Mouse (Mus musculus): Measurements from ENCODE around the gene Fam24a. TPM values are rescaled to one million over a fixed set of nuclear protein-coding genes. Genes with fewer than 3 reads are reported as not detected.

Fam24a gene
- total RNA-seq (2014; rRNA removed; ENCODE audit: low replicate concordance) (not detected in 2 replicates), polyA plus RNA-seq (2015; fragmentation: Nextera tagmentation; extraction: Ambion mirVana) (not detected in 2 replicates)

DNA sequence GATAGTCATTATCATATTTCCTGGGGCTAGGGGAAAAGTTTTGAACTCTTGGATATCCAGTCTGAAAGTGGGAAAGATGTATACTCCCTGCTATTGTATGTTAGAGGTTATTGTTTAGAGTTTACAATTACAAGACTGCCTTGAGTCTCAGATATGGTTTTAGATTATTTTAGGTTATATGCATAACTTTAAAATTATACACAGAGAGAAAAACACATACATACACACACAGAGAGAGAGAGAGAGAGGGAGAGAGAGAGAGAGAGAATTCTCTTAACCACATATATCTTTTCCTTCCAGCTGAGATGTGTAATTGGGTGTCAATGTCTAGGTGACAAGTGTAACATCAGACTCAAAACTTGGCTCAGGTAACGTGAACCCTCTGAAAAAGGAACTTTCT lies at the start of gene Fam24a:
Gene Fam24a, plus strand, starts transcription at position 301 of the 400 bp plus-strand sequence.
- ATAC-seq (ENCODE audit: insufficient read depth, low read depth) = no peak
- no peak for TF ChIP-seq EP300 (IDR thresholded peaks at IDR 0.05; ENCODE audit: low read depth)
- no peak for TF ChIP-seq CTCF (IDR thresholded peaks at IDR 0.05; ENCODE audit: low read depth)
- DNase-seq (ENCODE audit: low spot score) = no peak
- Histone ChIP-seq H3K9ac (replicated peaks; ENCODE audit: low read depth, low read length) (no peak within 1 kb of the TSS), H3K27ac (ENCODE audit: low read depth) (no peak within 1 kb of the TSS), H3K4me1 (ENCODE audit: control insufficient read depth, insufficient read depth) (no peaks in the 10 kb centered on the region), H3K9me3 (replicated peaks; ENCODE audit: control insufficient read depth, low read length) (no peaks in the 10 kb centered on the region), H3K27me3 (ENCODE audit: control insufficient read depth, insufficient read depth, low read length) (no peaks in the 10 kb centered on the region), H3K36me3 (replicated peaks; ENCODE audit: control insufficient read depth, insufficient read depth, low read length) (no peaks in the 10 kb centered on the region), H3K4me3 (ENCODE audit: low read depth, low read length) (no peak within 1 kb of the TSS), H3K4me2 (ENCODE audit: low read depth, low read length) (no peak within 1 kb of the TSS)
- WGBS = 53% methylated on average over 1 of the region's 1 CpGs

DNA sequence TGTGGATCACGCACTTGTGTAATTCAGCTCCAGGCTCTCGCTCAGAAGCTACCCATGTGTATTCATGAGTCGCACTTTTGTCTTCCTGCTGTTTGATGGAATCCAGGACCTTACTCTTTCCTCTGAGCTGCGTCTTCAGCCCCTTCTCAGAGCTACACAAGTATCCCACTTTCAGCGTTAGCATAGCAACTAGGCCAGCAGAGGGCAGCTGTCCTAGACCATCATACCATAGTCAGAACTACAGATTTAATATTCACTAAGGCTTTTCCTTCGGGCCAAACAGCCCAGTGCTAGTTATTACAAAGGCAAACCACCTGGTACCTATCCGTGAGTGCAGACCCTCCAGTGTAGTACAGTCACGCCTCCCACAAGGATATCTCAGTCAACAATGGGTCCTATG lies 36.5 kb upstream of the Fam24a start:
- no peak for TF ChIP-seq EP300 (IDR thresholded peaks at IDR 0.05; ENCODE audit: low read depth)
- TF ChIP-seq CTCF (IDR thresholded peaks at IDR 0.05; ENCODE audit: low read depth) = peak; percentile 15; the same call in 1 of the 2 replicates
- ATAC-seq (ENCODE audit: insufficient read depth, low read depth) = no peak
- WGBS = 60% methylated on average over 8 of the region's 8 CpGs
- no peak overlapping the region for H3K4me2 ChIP-seq (ENCODE audit: low read depth, low read length)
- DNase-seq (ENCODE audit: low spot score) = no peak
- no peaks in the 10 kb centered on the region for H3K36me3 ChIP-seq (replicated peaks; ENCODE audit: control insufficient read depth, insufficient read depth, low read length)
- H3K4me3 ChIP-seq (ENCODE audit: low read depth, low read length) = no peak overlapping the region
- no peaks in the 10 kb centered on the region for H3K27me3 ChIP-seq (ENCODE audit: control insufficient read depth, insufficient read depth, low read length)
- H3K9me3 ChIP-seq (replicated peaks; ENCODE audit: control insufficient read depth, low read length) = no peaks in the 10 kb centered on the region
- H3K27ac ChIP-seq (ENCODE audit: low read depth) = no peak overlapping the region
- H3K9ac ChIP-seq (replicated peaks; ENCODE audit: low read depth, low read length) = no peak overlapping the region
- no peaks in the 10 kb centered on the region for H3K4me1 ChIP-seq (ENCODE audit: control insufficient read depth, insufficient read depth)

DNA sequence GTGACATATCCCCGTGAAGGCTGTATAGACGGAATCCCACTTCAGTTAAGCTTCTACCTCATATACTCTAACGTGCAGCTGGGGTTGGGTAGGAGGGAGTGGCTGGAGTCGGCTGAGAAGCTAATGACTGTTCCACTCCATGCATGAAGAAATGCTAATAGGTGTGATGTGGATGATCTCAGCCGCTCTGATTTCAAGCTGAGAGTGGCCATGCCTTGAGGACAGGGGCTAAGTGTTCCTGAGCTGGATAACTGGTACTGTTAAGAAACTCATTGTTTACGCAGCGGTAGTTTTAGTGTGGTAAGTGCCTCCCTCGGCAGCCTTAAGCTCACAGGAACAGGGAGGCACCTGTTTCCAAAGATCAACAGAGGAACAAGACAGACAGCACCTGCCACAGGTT lies 30.3 kb upstream of the Fam24a start:
- Histone ChIP-seq H3K4me2 (ENCODE audit: low read depth, low read length) (no peak overlapping the region), H3K4me3 (ENCODE audit: low read depth, low read length) (no peak overlapping the region), H3K27me3 (ENCODE audit: control insufficient read depth, insufficient read depth, low read length) (no peaks in the 10 kb centered on the region), H3K9me3 (replicated peaks; ENCODE audit: control insufficient read depth, low read length) (no peaks in the 10 kb centered on the region), H3K9ac (replicated peaks; ENCODE audit: low read depth, low read length) (no peak overlapping the region), H3K4me1 (ENCODE audit: control insufficient read depth, insufficient read depth) (no peaks in the 10 kb centered on the region), H3K36me3 (replicated peaks; ENCODE audit: control insufficient read depth, insufficient read depth, low read length) (no peaks in the 10 kb centered on the region), H3K27ac (ENCODE audit: low read depth) (no peak overlapping the region)
- 77% methylated on average over 8 of the region's 8 CpGs for WGBS
- no peak for TF ChIP-seq EP300 (IDR thresholded peaks at IDR 0.05; ENCODE audit: low read depth)
- no peak for TF ChIP-seq CTCF (IDR thresholded peaks at IDR 0.05; ENCODE audit: low read depth)
- ATAC-seq (ENCODE audit: insufficient read depth, low read depth) = no peak
- no peak for DNase-seq (ENCODE audit: low spot score)

DNA sequence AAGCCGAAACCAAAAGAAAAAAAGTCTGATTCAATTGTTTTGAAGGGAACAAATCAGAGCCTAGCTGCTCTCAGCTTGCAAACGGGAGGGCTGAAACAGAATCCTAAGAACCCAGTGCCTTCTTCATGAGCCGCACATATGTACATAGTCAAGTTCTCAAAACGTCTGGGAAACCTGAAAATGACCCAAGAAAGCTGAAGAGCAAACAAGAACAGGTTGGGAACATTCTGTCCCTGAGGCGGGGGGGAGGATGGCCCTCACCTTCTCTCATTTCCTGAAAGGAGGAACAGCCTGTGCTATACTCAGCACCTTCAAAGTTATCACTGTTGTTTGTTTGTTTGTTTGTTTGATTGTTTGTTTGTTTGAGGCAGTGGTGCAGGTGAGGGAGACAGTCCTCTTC lies 26.9 kb upstream of the Fam24a start:
- Histone ChIP-seq H3K4me2 (ENCODE audit: low read depth, low read length) (no peak overlapping the region), H3K4me3 (ENCODE audit: low read depth, low read length) (no peak overlapping the region), H3K27me3 (ENCODE audit: control insufficient read depth, insufficient read depth, low read length) (no peaks in the 10 kb centered on the region), H3K36me3 (replicated peaks; ENCODE audit: control insufficient read depth, insufficient read depth, low read length) (no peaks in the 10 kb centered on the region), H3K9ac (replicated peaks; ENCODE audit: low read depth, low read length) (no peak overlapping the region), H3K9me3 (replicated peaks; ENCODE audit: control insufficient read depth, low read length) (no peaks in the 10 kb centered on the region), H3K4me1 (ENCODE audit: control insufficient read depth, insufficient read depth) (no peaks in the 10 kb centered on the region), H3K27ac (ENCODE audit: low read depth) (no peak overlapping the region)
- ATAC-seq (ENCODE audit: insufficient read depth, low read depth) (no peak), DNase-seq (ENCODE audit: low spot score) (no peak)
- WGBS = 72% methylated on average over 5 of the region's 5 CpGs
- TF ChIP-seq EP300 (IDR thresholded peaks at IDR 0.05; ENCODE audit: low read depth) = no peak
- no peak for TF ChIP-seq CTCF (IDR thresholded peaks at IDR 0.05; ENCODE audit: low read depth)

DNA sequence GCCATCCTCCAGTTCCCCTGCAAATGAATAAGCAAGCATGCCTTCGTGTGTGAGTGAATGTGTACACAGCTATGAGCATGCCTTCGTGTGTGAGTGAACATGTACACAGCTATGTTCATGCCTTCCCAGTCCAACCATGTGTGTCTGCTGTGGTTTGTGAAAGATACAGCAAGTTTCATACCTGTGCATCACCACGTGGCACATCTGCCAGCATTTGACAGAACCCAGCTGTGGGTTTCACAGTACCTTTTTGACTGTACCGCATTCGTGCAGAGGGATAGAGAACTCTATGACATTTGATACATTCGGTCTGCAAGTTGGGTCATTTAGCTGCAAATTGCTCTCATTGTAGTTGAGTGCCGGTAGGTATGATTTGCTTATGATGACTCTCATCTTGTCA lies 19.2 kb upstream of the Fam24a start:
- no peak for DNase-seq (ENCODE audit: low spot score)
- Histone ChIP-seq H3K9me3 (replicated peaks; ENCODE audit: control insufficient read depth, low read length) (no peaks in the 10 kb centered on the region), H3K4me2 (ENCODE audit: low read depth, low read length) (no peak overlapping the region), H3K4me1 (ENCODE audit: control insufficient read depth, insufficient read depth) (peaks cover 6% of the 10 kb centered on the region; the same call in 1 of the 2 replicates), H3K4me3 (ENCODE audit: low read depth, low read length) (no peak overlapping the region), H3K27me3 (ENCODE audit: control insufficient read depth, insufficient read depth, low read length) (no peaks in the 10 kb centered on the region), H3K36me3 (replicated peaks; ENCODE audit: control insufficient read depth, insufficient read depth, low read length) (no peaks in the 10 kb centered on the region), H3K27ac (ENCODE audit: low read depth) (no peak overlapping the region), H3K9ac (replicated peaks; ENCODE audit: low read depth, low read length) (no peak overlapping the region)
- ATAC-seq (ENCODE audit: insufficient read depth, low read depth) = no peak
- no peak for TF ChIP-seq EP300 (IDR thresholded peaks at IDR 0.05; ENCODE audit: low read depth)
- TF ChIP-seq CTCF (IDR thresholded peaks at IDR 0.05; ENCODE audit: low read depth) = no peak
- WGBS = 83% methylated on average over 7 of the region's 7 CpGs

DNA sequence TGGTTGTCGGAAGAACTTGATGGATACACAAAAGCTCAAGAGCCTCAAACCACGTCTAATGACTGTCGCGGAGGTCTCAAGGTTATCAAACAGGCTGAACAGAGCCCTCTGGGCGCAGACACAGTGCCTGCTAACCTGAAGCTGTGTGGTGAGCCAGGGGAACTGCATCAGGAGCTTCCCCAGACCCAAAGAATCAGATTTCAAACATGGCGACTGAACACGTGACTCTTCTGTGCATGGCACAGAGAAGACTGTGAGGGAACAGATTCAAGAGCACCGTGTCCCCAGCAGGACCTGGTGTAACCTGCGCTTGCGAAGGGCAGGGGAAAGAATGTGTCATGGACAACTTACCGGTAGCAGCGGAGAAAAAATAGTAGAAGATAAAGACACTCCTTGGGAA lies 16.1 kb upstream of the Fam24a start:
- no peak overlapping the region for H3K4me3 ChIP-seq (ENCODE audit: low read depth, low read length)

More for the DNA sequence above, 16.1 kb upstream of the Fam24a start:
- Histone ChIP-seq H3K9me3 (replicated peaks; ENCODE audit: control insufficient read depth, low read length) (no peaks in the 10 kb centered on the region), H3K4me1 (ENCODE audit: control insufficient read depth, insufficient read depth) (peaks cover 6% of the 10 kb centered on the region; the same call in 1 of the 2 replicates), H3K4me2 (ENCODE audit: low read depth, low read length) (no peak overlapping the region), H3K9ac (replicated peaks; ENCODE audit: low read depth, low read length) (no peak overlapping the region), H3K27ac (ENCODE audit: low read depth) (no peak overlapping the region), H3K36me3 (replicated peaks; ENCODE audit: control insufficient read depth, insufficient read depth, low read length) (no peaks in the 10 kb centered on the region), H3K27me3 (ENCODE audit: control insufficient read depth, insufficient read depth, low read length) (no peaks in the 10 kb centered on the region)
- TF ChIP-seq CTCF (IDR thresholded peaks at IDR 0.05; ENCODE audit: low read depth) = no peak
- no peak for DNase-seq (ENCODE audit: low spot score)
- ATAC-seq (ENCODE audit: insufficient read depth, low read depth) = no peak
- WGBS = 51% methylated on average over 12 of the region's 12 CpGs

Measured in heart, postnatal 0 days (tissue).